Mouse (Mus musculus): ENCODE measurements around the gene Plxnb2.

DNA sequence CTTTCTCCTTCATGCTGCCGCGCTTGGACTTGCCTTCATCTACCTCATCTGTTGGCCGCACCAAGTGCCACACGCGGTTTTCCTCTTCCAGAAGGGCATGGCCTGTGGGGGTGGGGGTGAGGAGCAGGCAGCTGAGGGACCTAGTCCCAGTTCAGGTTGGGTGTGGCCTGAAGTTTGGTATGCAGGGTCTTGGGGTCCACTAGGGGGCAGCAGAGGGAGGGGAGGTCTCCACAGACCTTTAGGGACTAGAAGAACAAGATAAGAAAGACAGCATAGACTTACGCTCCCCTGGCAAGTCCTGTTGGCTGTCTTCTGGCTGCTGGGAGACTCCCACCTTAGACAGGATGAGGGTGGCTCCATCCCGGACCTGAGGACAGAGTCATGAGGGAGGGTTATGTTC is 22.6 kb downstream of the Plxnb2 start:
- TF ChIP-seq CTCF (IDR thresholded peaks at IDR 0.05; ENCODE audit: control insufficient read depth, insufficient read depth, insufficient replicate concordance, low read depth, low read length) (peak; percentile 62), POLR2A (IDR thresholded peaks at IDR 0.05; ENCODE audit: control insufficient read depth, low read depth, low read length) (no peak)

Measured in testis, adult 2 months (tissue).